Mouse (Mus musculus): ENCODE data around the gene Irs2.

Gene Irs2

DNA sequence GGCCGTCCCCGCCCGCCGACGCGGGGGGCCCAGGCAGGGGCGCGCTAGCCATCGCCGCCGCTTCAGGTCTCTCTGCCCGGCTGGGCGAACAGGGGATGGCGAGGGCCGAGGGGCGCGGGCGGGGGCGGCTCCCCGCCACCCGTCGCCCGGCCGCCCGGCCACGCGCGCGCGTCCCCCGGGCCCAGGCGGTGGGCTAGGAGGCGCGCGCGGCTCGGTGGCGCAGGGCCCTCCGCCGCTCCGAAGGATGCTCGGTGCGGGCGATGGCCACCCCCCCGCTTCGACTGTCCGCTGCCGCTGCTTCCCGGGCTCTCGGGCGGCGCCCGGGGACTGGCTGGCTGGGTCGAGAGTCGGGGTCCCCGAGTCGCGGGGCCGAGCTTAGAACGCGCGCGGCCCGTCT is at the start of gene Irs2:
Gene Irs2 (minus strand): TSS at position 80 of the 397 bp plus-strand sequence.
- in situ Hi-C loops (cut with MboI; ENCODE audit: unreplicated experiment in 2 of 2): loop anchor here in 1 of 2 experiments (5.0 kb wide), 1 partner anchor 176 kb away; no protein-coding TSS in a partner anchor

GRCm38 (mm10) chr8:11056665-11057064 is 48.4 kb upstream of the Irs2 start:
- in situ Hi-C loops (cut with MboI; ENCODE audit: unreplicated experiment in 2 of 2): no loop called here

DNA sequence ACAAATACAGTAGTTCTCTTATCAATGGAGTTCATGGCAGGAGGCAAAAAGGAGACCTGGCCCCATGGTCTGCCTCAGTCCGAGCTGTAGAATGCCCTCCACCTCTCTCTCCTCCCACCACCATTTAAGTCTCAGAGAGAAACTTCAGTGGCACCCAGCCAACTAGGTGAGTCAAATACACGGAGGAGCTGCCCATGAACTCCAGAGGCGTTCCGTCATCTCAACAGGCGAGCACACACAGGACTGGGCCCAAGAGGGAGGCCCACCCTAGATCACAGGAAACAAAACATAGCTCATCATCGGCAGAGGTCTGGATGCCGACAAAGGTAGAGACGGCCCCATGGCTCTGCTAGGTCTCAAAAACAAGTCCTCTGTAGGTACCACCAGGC is 47.9 kb upstream of the Irs2 start:
- in situ Hi-C loops (cut with MboI; ENCODE audit: unreplicated experiment in 2 of 2): no loop called here

GRCm38 (mm10) chr8:11055557-11056174 is 47.4 kb upstream of the Irs2 start:
- in situ Hi-C loops (cut with MboI; ENCODE audit: unreplicated experiment in 2 of 2): no loop called here

- in situ Hi-C loops (cut with MboI; ENCODE audit: unreplicated experiment in 2 of 2): loop anchor here in 1 of 2 experiments (25.0 kb wide), 1 partner anchor 337 kb away; no protein-coding TSS in a partner anchor
Observed at GRCm38 (mm10) chr8:11049835-11050234, 41.6 kb upstream of the Irs2 start.

DNA sequence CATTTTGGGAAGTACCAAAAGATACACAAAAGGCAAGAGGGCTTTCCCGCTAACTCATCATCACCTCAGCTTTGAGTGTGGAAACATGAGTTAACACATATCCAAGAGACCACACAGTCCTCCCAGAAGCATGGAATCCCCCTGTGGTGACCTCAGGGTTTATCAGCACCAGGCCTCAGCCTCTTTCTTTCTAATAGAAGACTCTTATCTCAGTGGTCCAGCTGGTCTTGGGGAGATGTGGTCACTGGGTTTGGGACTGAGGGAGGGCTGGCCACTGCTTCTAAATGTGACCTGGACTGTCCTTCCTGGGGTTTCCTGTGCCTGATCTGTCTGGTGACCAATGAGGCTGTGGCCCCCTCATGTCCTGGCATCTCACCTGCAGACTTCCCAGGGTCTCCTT is 39.6 kb upstream of the Irs2 start:
- in situ Hi-C loops (cut with MboI; ENCODE audit: unreplicated experiment in 2 of 2): loop anchor here in 1 of 2 experiments (25.0 kb wide), 1 partner anchor 339 kb away; no protein-coding TSS in a partner anchor

- in situ Hi-C loops (cut with MboI; ENCODE audit: unreplicated experiment in 2 of 2): loop anchor here in 1 of 2 experiments (25.0 kb wide), 1 partner anchor 343 kb away; no protein-coding TSS in a partner anchor
Observed at GRCm38 (mm10) chr8:11044660-11045059, 36.4 kb upstream of the Irs2 start.

- in situ Hi-C loops (cut with MboI; ENCODE audit: unreplicated experiment in 2 of 2): loop anchor here in 1 of 2 experiments (25.0 kb wide), 1 partner anchor 344 kb away; no protein-coding TSS in a partner anchor
Observed at GRCm38 (mm10) chr8:11043591-11043990, 35.3 kb upstream of the Irs2 start.

DNA sequence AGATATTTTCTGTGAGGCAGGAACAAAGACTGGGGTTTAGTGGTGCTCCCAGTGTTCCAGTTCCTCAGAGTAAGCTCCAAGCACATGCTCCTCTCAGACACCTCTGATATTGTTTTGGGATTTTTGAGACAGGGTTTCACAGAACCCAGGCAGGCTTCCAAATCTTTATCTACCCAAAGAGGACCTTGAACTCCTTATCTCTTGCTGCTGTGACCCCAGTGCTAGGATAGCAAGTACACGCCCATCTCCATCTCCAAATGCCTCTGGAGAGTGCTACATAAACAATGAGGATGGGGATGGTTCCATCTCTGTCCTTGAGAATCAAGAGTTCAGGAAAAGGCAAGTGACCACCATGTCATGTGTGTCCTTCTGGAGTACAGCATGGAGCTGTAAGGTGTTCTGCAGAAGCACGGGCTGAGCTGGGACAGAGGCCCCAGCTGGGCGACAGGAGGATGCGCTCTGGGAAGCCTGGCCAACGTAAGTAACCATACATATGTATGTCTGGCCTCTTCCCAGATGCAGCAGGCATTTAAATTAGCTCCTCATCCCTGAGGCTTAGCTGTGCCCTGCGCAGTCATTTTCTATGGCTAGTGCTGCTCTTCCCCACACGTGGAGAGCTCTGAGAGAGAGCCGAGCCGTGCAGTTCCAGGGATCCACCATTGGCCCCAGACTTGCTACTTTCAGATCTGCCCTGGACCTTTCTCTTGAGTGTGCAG is 34.8 kb upstream of the Irs2 start:
- in situ Hi-C loops (cut with MboI; ENCODE audit: unreplicated experiment in 2 of 2): loop anchor here in 1 of 2 experiments (25.0 kb wide), 1 partner anchor 344 kb away; no protein-coding TSS in a partner anchor

GRCm38 (mm10) chr8:11040088-11040487 is 31.8 kb upstream of the Irs2 start:
- in situ Hi-C loops (cut with MboI; ENCODE audit: unreplicated experiment in 2 of 2): loop anchor here in 1 of 2 experiments (25.0 kb wide), 1 partner anchor 347 kb away; no protein-coding TSS in a partner anchor

GRCm38 (mm10) chr8:11038788-11039187 is 30.5 kb upstream of the Irs2 start:
- in situ Hi-C loops (cut with MboI; ENCODE audit: unreplicated experiment in 2 of 2): loop anchor here in 1 of 2 experiments (25.0 kb wide), 1 partner anchor 349 kb away; no protein-coding TSS in a partner anchor

DNA sequence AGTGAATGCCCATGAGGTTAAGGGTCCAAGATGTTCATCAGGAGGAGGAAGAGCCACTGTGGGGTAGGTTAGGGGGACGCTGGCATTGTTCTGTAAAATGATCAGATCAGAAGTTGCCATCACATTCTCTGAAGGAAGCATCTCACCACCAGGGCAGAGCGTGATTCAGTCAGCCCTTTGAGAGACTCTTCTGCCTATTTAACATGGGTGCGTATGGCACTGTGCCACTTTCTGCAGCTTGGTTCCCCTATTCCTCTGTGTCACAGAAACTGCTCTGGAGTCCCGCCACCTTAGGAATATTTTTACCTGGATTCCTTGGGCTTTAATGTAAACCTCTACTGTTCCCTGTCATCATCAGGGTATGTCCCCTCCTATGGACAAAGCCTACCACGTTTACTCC is 30.1 kb upstream of the Irs2 start:
- in situ Hi-C loops (cut with MboI; ENCODE audit: unreplicated experiment in 2 of 2): loop anchor here in 1 of 2 experiments (25.0 kb wide), 1 partner anchor 349 kb away; no protein-coding TSS in a partner anchor

- in situ Hi-C loops (cut with MboI; ENCODE audit: unreplicated experiment in 2 of 2): loop anchor here in 1 of 2 experiments (25.0 kb wide), 1 partner anchor 351 kb away; no protein-coding TSS in a partner anchor
Observed at GRCm38 (mm10) chr8:11036790-11037189, 28.5 kb upstream of the Irs2 start.

DNA sequence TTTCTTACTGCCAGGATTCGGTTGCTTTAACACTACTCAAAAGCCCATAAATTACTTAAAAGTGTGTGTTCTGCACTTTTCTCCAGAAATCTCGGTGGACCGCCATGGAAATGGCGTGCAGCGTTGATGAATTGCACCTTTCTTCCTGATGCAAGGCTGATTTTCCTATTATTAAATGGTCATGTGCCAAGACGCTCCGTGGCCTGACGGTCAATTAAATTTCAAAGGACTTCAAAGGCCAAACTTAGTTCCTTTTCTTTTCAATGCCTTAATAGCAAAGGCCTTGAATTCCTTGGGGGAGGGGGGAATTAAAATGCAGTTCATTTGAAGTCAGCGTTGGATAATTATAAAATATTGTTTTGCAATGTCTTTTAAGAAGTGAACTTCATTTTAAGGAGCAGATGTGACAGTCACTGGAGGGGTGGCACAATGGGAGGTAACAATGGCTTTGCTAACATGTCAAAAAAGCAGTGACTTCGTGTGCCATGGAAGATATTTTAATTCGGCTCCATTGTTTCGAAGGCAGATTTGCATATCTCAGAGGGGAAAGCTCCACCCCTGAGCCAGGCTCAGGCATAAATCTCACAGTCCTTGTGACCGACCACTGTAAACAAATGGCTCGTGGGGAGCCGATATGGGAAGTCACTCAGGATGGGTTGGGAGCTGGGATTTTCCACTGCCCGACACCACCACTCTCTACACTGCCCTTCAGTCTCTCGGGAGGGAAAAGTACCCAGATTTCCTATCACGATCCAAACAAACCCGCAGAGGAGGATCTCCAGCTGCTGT is 27.6 kb upstream of the Irs2 start:
- in situ Hi-C loops (cut with MboI; ENCODE audit: unreplicated experiment in 2 of 2): loop anchor here in 1 of 2 experiments (25.0 kb wide), 1 partner anchor 351 kb away; no protein-coding TSS in a partner anchor

DNA sequence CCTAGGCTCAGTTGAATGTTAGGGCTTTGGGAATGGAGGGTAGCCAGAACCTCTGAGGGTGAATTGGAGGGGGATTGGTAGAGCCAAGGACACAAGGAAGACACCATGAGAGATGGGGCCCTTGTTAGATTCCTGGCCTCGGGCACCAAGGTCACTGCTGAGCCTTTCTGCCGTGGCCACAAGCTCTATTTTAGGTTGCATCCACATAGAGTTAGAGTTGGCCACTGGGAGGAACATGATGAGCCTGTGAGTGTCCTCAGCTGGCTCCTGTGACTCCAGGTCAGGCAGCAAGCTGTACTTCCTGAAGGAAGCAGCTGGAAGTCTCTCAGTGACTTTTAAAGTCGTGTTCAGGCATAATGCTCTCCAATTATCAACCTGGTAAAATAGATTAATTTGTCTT is 16.6 kb upstream of the Irs2 start:
- in situ Hi-C loops (cut with MboI; ENCODE audit: unreplicated experiment in 2 of 2): loop anchor here (5.0 to 25.0 kb wide), 3 partner anchors 162 to 590 kb away; no protein-coding TSS in a partner anchor

GRCm38 (mm10) chr8:11020949-11021572 is 12.8 kb upstream of the Irs2 start:
- in situ Hi-C loops (cut with MboI; ENCODE audit: unreplicated experiment in 2 of 2): loop anchor here in 1 of 2 experiments (10.0 kb wide), 1 partner anchor 586 kb away; no protein-coding TSS in a partner anchor

- in situ Hi-C loops (cut with MboI; ENCODE audit: unreplicated experiment in 2 of 2): loop anchor here (10.0 kb wide), 2 partner anchors 581 to 1041 kb away; partner anchors contain the start of genes Abhd13 (in 2 of the 2) and Lig4 (in 2 of the 2)
Observed at GRCm38 (mm10) chr8:11015622-11016021, 7.4 kb upstream of the Irs2 start.

GRCm38 (mm10) chr8:11013258-11013657 is 5.0 kb upstream of the Irs2 start:
- in situ Hi-C loops (cut with MboI; ENCODE audit: unreplicated experiment in 2 of 2): loop anchor here (5.0 to 10.0 kb wide), 5 partner anchors 86 to 1038 kb away; partner anchors contain the start of genes Abhd13 (in 2 of the 2) and Lig4 (in 2 of the 2)

GRCm38 (mm10) chr8:11011787-11012485 is 3.7 kb upstream of the Irs2 start:
- in situ Hi-C loops (cut with MboI; ENCODE audit: unreplicated experiment in 2 of 2): loop anchor here (5.0 to 10.0 kb wide), 5 partner anchors 85 to 1037 kb away; partner anchors contain the start of genes Abhd13 (in 2 of the 2) and Lig4 (in 2 of the 2)

All from v-Abl transformed pro-B cells (cell line).